Mouse (Mus musculus): ENCODE measurements around the gene Kctd4.

GRCm38 (mm10) chr14:76010102-76011061, 55.6 kb downstream of the Kctd4 start, which contains the start of gene Gtf2f2:
- TF ChIP-seq CTCF (conservative IDR thresholded peaks at IDR 0.05; ENCODE audit: insufficient read depth, insufficient read length, low read depth, low read length) = no peak
- no peak for TF ChIP-seq POLR2A (IDR thresholded peaks at IDR 0.05; ENCODE audit: low read depth, low read length)

Data from kidney, adult 2 months (tissue).